Mouse (Mus musculus) left cerebral cortex, postnatal 10 days (tissue): ENCODE data around the gene Metap2. TPM values are rescaled to one million over a fixed set of nuclear protein-coding genes. Genes with fewer than 3 reads are reported as not detected.

Source experiments
- DNase-seq, 2 experiments: peaks; one replicate each; pipeline ENCODE4 v3.0.0; 2021 to 2022; ENCODE audit warnings: low spot score in 2 of 2, mixed read lengths in 1 of 2; ENCODE audit errors: extremely low spot score in 1 of 2
- intact Hi-C: fragments of 180-260 bp; cut with DNase I; formaldehyde crosslinking; loops from one replicate; pipeline ENCODE4 v1.15.1; 2025
- total RNA-seq, 2 experiments: library from RNA; stranded (reverse); gene quantifications; 2 replicates each; pipeline ENCODE4 v1.2.3; 2021

The Metap2 gene
- total RNA-seq, 2 experiments from 2014 or later, result 132 TPM

- no peak for DNase-seq
- intact Hi-C loops, result no loop called here
Observed at GRCm38 (mm10) chr10:93913525-93913924, 16.6 kb upstream of the Metap2 start.

GRCm38 (mm10) chr10:93912917-93913316 is 16.0 kb upstream of the Metap2 start:
- no peak for DNase-seq
- intact Hi-C loops, result no loop called here

DNA sequence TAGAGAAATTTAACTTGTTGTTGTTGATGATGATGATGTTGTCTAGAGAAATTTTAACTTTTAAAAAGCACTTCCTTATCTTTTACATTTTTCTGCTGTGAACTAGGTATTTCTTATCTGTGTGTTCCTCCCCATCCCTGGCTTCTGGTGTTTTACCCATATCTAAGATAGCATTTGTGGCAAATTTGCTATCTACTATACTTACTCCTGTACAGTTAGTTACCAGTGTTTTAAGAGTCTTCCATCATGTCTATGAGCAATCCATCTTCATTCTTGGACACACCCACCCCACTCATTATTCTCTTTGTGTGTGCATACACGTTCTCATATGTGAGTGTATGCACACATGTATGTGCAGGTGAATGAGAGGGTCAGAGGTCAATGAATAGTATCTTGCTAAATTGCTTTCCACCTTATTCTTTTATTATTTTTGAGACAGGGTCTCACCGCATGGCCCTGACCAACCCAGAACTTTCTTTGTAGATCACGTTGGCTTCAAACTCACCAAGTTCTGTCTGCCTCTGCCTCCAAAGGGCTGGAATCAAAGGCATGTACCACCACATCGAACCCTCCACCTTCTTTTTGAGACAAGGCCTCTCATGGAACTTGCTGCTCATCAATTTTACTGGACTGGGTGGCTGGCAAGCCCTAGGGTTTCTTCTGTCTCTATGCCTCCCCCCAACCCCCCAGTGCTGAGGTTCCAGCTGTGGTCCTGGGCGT is 15.4 kb upstream of the Metap2 start:
- intact Hi-C loops, result no loop called here
- no peak for DNase-seq

GRCm38 (mm10) chr10:93911326-93911725 is 14.4 kb upstream of the Metap2 start:
- no peak for DNase-seq
- intact Hi-C loops, result no loop called here

DNA sequence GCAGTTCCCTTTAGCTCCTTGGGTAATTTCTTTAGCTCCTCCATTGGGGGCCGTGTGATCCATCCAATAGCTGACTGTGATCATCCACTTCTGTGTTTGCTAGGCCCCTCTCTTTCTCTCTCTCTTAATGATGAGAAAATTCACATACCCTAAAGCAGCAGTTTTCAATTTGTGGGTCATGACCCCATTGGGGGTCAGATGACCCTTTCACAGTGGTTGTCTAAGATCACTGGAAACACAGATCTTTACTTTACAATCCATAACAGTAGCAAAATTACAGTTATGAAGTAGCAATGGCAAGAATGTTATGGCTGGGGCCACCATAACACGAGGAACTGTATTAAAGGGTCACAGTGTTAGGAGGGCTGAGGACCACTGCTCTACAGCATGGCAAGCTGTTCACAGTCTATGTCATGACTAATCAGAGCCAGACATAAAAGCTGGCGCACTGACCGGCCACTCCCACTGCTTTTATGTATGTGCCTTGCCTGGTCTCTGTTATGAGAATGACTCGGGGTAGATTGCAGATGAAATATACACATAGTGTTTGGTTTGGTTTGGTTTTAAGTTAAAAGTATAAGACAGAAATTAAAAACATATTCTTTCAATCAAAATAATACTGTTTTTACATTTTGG is 13.0 kb upstream of the Metap2 start:
- intact Hi-C loops, result no loop called here
- DNase-seq, result no peak

GRCm38 (mm10) chr10:93909015-93909414 is 12.1 kb upstream of the Metap2 start:
- DNase-seq, result no peak
- intact Hi-C loops, result no loop called here

GRCm38 (mm10) chr10:93908540-93908939 is 11.6 kb upstream of the Metap2 start:
- intact Hi-C loops, result no loop called here
- no peak for DNase-seq

DNA sequence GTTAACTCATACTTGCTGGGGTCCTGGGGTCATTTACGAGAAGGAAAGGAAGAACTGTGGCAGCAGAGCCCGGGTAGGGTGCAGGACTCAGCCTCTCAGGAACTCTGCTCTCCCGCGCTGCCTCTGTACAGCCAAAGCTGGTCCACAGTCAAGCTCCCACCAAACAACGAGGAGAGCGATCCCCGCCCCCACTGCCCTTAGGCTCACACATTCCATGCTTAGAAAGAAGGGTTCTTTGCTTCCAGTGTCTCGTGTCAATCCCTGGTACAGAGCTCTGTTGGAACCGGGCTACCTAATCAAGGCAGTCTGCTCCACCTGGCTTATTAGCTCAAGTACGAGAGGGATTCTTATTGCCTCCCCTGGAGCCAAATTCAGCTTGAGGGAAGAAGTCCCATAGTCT is 10.5 kb upstream of the Metap2 start:
- intact Hi-C loops, result no loop called here
- no peak for DNase-seq

- intact Hi-C loops, result no loop called here
- DNase-seq, result no peak
Observed at GRCm38 (mm10) chr10:93899907-93900306, 3.0 kb upstream of the Metap2 start.

DNA sequence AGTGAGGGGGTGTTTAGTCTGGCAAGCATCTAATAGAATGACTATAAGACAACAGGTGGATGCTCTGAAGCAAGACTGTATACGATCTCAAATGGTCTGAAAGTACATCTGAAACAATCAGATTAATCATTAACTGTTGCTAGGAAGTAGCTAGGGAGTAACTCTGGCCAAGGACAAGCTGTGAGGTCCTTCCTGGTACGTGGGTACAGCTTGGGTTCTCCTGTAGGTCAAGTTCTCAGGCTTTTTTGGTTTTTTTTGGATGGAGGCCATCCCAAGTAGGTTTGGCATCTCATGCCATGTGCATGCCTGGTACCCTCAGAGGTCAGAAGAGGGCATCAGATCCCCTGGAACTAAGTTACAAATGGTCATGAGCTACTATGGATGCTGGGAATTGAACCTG is 2.4 kb upstream of the Metap2 start:
- intact Hi-C loops, result no loop called here

GRCm38 (mm10) chr10:93892551-93892950 is 4.3 kb downstream of the Metap2 start:
- intact Hi-C loops, result no loop called here
- DNase-seq, result no peak

More for the DNA sequence above, 2.4 kb upstream of the Metap2 start:
- DNase-seq, result no peak

DNA sequence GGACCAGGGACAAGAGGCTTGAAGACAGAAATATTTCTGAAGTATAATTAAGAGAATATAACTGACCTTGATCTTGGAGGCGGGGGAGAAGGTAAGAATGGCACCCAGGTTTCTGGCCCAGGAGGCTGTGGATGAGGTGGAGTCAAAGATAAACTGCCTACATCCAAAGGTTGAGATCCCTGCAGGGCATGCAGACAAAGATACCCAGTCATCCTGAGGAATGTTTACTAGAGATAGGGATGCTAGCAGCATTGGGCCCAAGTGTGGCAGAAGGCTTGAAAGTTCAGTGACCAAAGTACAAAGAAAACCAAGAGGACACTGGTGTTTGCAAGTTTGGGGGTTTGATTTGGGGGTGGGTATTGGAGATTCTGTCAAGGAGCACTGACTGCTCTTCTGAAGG is 5.9 kb downstream of the Metap2 start:
- intact Hi-C loops, result no loop called here
- no peak for DNase-seq

GRCm38 (mm10) chr10:93890565-93890964 is 6.3 kb downstream of the Metap2 start:
- no peak for DNase-seq
- intact Hi-C loops, result no loop called here

DNA sequence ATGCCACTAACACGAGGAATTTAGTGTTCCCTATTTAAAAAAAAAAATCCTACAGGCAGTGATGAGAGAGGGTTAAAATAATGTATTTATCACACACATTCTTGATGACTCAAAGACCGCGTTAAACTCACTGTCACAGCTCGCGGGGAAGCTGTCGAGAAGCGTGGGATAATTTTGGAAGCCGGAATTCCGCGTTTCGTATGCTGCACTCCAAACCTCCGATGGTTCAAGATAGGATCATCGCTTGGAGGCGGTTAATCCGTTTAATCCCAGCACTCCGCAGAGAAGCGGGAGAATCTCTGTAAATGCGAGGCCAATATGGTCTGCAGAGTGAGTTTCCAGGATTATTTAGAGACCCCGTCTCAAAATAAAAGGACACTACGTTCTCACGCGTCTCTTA is 6.9 kb downstream of the Metap2 start:
- intact Hi-C loops, result no loop called here
- peak; percentile 23 to 34 for DNase-seq

- DNase-seq, result peak; percentile 83 to 94
- intact Hi-C loops, result no loop called here
Observed at GRCm38 (mm10) chr10:93889579-93889950, 7.3 kb downstream of the Metap2 start.

GRCm38 (mm10) chr10:93888935-93889578 is 7.8 kb downstream of the Metap2 start:
- peak; percentile 40 to 72 for DNase-seq
- intact Hi-C loops, result no loop called here

DNA sequence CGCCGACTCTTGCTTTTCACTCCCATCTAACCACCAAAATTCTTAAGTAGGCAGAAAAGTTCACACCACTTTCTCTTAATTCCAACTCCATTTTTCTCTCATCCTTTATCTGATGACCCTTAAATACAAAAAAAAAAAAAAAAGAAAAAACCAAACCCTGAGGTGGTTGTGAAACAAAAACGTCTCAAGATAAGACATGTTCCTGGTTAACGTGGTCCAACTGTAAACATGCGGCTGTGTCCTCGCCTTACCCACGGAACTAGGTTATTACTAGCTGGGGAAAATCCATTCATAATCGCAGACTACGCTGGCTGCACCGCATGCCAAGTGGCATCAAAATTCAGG is 8.3 kb downstream of the Metap2 start:
- DNase-seq, result no peak
- intact Hi-C loops, result no loop called here

- DNase-seq, result no peak
- intact Hi-C loops, result no loop called here
Observed at GRCm38 (mm10) chr10:93885839-93886477, 10.9 kb downstream of the Metap2 start.

DNA sequence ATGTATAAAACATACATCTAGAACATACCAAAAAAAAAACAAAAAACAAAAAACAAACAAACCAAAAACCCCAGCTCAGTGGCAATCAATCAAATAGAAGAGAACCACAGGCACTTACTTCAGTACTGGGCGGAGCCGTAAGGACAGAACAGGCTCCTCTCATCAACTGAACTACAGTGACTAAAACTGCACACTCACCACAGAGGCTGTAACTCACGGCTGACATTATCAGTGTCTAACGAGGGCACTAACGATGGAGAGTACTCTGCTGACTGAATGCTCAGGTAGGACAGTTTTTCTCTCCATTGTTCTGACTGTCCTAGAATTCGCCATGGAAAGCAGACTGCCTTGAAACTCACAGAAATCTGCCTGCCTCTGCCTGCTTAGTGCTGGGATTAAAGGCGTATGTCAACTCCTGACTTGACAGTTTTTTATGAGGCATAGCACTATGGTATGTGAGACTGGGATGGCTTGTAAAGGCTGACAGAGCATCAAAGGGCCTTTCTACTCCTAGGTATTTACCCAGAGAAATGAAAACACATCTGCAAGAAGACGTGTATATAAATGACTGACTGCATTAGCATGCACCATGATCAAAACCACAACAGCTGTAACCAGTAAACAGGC is 14.0 kb downstream of the Metap2 start:
- intact Hi-C loops, result no loop called here

More for the DNA sequence above, 14.0 kb downstream of the Metap2 start:
- DNase-seq, result no peak
